Mouse (Mus musculus): ENCODE data around the gene Cenph. TPM values are rescaled to one million over a fixed set of nuclear protein-coding genes. Genes with fewer than 3 reads are reported as not detected.
"Not testable (repeated sequence)": the region's sequence is repeated elsewhere in the genome, so short reads cannot be mapped to it uniquely, and the experiment has no call there.

The Cenph gene
- not detected for total RNA-seq (2021)
- long read RNA-seq, experiment 1: 0 reads
- long read RNA-seq, experiment 2, partial matches to known transcripts: 0 of 1 reads
- long read RNA-seq, experiment 2, other reads (novel, unspliced or antisense): 0 of 1 reads

DNA sequence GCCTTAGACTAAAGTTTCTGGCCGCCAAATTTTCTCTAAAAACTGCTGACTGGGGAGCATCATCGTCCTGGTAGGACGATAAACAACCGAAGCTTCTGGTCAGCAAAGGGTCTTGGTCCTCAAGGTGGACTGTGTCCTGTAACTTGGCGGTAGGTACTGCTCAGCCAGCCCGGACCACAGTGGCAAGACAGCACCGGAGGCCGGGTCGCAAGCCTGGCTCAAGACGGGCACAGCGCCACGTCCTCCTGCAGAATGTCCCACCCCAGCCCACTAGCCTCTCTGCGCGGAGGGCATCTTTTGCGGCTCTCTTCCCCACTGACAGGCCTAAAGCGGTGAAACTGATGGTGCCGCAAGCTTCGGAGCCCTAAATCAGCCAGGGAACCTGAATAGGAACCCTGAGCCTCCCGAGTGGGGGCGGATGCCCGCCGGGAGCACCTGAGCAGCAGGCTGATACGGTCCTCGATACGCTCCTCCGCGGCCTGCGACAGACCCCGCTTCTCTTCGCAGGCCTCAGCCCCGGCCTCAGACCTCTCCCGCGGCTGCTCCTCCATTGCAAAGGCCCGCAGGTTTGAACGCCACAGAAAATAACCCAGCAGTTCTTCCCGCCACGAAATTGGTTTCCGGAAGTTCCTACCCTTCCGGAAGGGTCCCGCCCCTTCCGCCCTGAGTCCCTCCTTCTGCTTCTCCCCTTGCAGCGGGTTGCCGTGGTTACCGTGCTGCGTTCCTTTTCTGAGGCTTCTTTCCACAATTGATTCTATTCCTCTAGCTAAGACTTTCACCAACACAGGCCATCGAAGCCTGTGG, at the start of gene Cenph:
Gene Cenph (minus strand): TSS at position 648 of the 804 bp plus-strand sequence.
- DNase-seq: peak; percentile 89 to 90

- no peak for DNase-seq
These were observed 49.2 kb upstream of the Cenph start for GRCm38 (mm10) chr13:100824916-100825315.

- no peak for DNase-seq
These were observed 48.6 kb upstream of the Cenph start for GRCm38 (mm10) chr13:100824306-100824705.

DNA sequence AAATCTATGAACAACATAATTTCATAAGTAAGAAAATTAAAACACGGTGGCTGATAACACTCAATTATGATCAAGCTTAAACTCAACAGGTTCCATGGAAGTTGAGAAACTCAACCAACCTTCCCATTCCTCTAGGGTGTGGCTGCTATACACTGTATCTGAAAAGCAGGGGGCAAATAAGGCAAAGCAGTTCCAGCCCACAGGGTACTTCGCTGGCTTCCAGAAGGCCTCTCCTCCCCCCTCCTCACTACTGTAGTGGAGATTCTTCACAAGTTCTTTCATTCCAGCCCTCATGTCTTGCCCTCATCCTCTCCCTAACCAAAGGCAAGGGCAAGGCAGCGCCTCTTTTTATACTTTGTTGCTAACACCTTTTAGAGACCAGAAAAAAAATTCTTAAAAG, 48.2 kb upstream of the Cenph start:
- DNase-seq: no peak

- DNase-seq: no peak
These were observed 38.8 kb upstream of the Cenph start for GRCm38 (mm10) chr13:100814451-100814850.

GRCm38 (mm10) chr13:100805776-100806175, 30.1 kb upstream of the Cenph start:
- DNase-seq: no peak

DNA sequence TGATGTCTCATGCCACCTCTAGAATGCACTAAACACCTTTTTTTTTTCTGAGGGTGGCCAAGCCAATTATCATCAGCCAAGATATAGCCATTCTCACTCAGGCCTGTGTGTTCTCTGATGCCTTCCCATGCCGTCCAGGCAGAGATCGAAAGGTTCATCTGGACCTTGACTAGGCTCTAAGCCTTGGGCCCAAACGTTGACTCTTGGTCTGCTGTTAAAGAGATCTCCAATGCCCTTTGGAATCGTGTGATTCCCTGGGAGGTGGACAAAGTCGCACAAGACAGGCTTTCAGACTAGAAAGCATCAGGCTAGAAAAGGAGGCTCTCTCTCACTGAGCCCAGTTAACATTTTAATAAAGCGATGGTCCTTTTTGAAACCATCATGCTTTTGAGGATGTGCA, 21.5 kb upstream of the Cenph start:
- DNase-seq: no peak

- no peak for DNase-seq
These were observed 13.4 kb upstream of the Cenph start for GRCm38 (mm10) chr13:100789083-100789482.

DNA sequence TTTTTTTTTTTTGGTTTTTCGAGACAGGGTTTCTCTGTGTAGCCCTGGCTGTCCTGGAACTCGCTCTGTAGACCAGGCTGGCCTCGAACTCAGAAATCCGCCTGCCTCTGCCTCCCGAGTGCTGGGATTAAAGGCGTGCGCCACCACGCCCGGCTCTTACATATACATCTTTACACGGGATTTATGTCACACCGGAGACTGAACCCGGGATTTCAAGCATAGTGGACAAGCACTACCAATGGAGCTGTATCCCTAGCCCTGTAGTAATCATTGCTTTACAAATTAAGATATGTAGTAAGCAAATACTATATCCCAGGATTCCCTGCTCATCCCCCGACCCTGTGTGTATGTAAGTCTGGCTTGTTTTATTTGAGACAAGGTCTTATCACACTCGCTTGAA, 12.4 kb upstream of the Cenph start:
- not testable (repeated sequence) for DNase-seq

DNA sequence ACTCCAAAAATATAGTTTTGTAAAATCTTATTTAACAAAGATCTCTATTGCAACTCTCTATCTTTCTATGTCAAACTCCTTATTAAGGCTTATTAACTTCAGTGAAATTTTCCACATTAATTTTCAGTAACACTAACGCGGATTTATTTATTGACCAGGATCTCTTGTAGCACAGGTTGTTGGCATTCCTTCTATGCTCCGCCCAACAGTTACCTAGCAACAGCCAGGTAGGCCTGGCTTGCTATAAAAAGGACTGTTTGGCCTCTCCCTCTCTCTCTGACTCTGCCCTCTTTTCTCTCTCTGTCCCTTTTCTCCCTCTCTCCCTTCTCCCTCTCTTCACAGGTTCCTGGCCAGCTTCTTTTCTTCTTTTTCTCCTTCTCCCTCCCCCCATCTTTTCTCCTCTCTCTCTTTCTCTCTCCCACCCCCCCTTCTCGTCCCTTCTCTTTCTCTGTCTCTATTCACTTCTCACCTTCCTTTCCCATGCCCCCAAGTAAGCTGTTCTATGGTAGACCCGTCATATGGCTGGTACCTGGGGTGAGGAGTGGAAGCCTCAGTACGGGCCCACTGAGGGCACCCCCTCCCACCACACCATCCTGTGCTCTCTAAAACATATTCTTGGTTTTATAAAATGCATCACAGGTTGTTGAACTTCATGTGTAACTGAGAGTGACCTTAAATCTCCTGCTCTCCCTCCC, 11.8 kb upstream of the Cenph start:
- DNase-seq: no peak

DNA sequence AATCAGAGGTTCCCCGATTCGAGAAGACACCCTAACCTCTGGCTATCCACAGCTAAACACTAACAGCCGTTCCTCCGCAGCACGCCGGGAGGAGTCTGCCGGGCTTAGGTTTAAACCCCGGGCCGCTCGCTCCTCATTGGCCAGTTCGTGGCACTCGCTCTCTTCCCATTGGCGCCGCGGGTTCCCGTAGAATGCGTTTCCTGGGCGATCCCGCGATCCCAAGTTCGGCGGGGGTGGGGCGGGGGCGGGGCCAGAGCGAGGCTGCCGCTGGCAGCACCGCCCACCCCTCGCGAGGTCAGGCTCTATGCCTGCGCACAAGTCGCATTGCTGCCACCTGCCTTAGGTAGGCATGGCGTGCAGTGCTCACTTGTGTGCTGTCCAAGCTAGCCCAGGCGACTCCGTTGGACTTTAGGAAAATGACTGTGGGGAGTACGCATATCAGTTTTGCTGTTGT, 10.7 kb upstream of the Cenph start, which contains the start of gene Ccnb1:
Gene Ccnb1 (minus strand): TSS at position 157 of the 454 bp plus-strand sequence.
- peak; percentile 91 to 94 for DNase-seq

- DNase-seq: no peak
These were observed 10.2 kb upstream of the Cenph start for GRCm38 (mm10) chr13:100785806-100786413.

GRCm38 (mm10) chr13:100777491-100777890, 1.8 kb upstream of the Cenph start:
- DNase-seq: no peak

GRCm38 (mm10) chr13:100776710-100777109, 1.0 kb upstream of the Cenph start:
- no peak for DNase-seq

DNA sequence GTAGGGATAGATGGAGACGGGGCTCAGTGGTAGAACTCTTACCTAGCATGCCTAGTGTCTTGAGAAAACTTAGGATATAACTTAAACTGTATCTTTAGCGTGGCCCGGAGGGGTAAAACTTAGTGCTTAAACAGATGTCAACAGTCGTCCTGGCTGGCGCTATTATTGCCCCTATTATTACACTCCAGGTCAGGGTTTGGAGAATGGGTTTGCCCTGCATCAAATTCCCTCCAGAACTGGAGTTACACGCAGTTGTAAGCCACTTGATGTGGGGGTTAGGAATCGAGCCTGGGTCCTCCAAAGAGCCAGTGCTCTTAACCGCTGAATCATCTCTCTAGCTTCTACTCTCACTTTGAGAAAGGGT, 339 bp upstream of the Cenph start:
- DNase-seq: no peak

- no peak for DNase-seq
These were observed 995 bp downstream of the Cenph start for GRCm38 (mm10) chr13:100774704-100775103.

DNA sequence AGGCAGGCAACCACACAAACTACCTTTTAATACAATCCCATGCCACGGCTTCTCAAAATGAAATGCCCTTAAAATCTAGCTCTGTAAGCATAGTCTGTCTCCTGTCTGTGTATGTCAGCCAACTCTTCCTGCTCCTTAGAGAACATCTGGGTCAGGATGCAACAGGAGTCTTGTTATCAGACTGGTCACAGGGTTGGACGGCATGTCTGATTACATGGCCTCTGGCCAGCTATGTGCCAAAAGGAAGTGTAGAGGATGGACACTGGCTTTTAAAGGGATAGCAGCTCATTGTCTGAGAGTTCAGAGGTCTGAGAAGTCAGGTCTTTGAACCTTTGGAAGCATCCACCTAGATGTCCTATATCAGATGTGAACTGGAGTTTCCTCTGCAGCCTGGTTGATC, 20.4 kb downstream of the Cenph start:
- DNase-seq: peak; percentile 41 to 54

GRCm38 (mm10) chr13:100754186-100754585, 21.5 kb downstream of the Cenph start:
- DNase-seq: no peak

GRCm38 (mm10) chr13:100753011-100753410, 22.7 kb downstream of the Cenph start:
- DNase-seq: no peak

DNA sequence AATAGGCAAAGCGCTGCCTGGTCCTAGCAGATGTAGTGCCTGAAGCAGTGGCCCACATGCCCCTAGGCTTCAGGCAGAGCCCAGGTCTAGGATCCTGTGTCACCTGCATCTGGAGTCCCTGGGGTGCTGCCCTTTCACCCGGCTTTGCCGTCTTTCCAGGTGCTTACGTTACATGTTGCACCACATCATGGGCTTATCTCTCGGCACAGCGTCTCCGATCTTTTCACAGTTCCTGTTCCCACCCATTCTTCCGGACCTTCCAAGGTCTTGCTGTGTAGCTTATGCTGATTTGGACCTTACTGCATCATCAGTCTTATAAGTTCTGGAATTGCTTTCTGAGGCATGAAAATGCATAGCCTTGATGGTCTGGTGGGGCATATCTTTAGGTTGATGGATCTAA, 23.2 kb downstream of the Cenph start:
- DNase-seq: no peak

GRCm38 (mm10) chr13:100751402-100751801, 24.3 kb downstream of the Cenph start:
- no peak for DNase-seq

- no peak for DNase-seq
These were observed 24.9 kb downstream of the Cenph start for GRCm38 (mm10) chr13:100750799-100751198.

DNA sequence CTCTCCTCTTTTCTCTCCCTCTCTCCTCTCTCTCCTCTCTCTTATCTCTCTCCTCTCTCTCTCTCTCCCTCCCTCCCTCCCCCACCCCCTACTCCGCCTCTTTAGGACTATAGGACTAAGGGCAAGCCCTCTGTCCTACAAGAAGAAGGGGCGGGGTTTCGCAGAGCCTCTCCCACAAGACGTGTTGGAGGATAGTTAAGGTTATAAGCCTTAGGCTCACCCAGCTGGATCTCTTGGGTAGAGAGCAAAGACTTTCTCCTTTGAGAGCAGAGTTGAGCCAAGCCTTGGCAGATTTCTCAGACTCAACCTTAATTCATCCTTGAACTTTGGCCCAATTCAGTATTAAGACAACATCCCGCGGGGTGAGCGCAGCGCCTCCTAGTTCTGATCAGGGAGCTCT, 27.1 kb downstream of the Cenph start:
- peak in 1 of 2 experiments; percentile 4 for DNase-seq

All from heart, adult 18-20 months (tissue).